Mouse (Mus musculus) olfactory bulb, adult 2 months (tissue): ENCODE data around the gene Gm136. TPM values are rescaled to one million over a fixed set of nuclear protein-coding genes. Genes with fewer than 3 reads are reported as not detected.

Experiments used
- H3K27ac ChIP-seq: fragments of 200-500 bp; 2 replicates; pipeline ENCODE4 v1.5.1; 2012; ENCODE audit warnings: low read depth, low read length; ENCODE audit not compliant: insufficient read depth
- H3K4me1 ChIP-seq: fragments of 200-500 bp; 2 replicates; pipeline ENCODE4 v1.6.1; 2012; ENCODE audit warnings: low read length; ENCODE audit not compliant: control insufficient read depth, insufficient read depth
- H3K4me3 ChIP-seq: fragments of 200-500 bp; 2 replicates; pipeline ENCODE4 v1.5.1; 2012; ENCODE audit warnings: mild to moderate bottlenecking, low read depth, low read length, moderate library complexity; ENCODE audit not compliant: insufficient read depth
- CTCF ChIP-seq: fragments of 200-500 bp; IDR thresholded peaks from 2 replicates; pipeline ENCODE4 v1.5.1; 2012; ENCODE audit warnings: low read depth, mild to moderate bottlenecking, low read length, moderate library complexity; ENCODE audit not compliant: insufficient read depth
- POLR2A ChIP-seq: fragments of 200-500 bp; IDR thresholded peaks from 2 replicates; pipeline ENCODE4 v1.6.1; 2012; ENCODE audit warnings: mild to moderate bottlenecking, low read depth, low read length, moderate library complexity; ENCODE audit not compliant: insufficient read depth
- WGBS: fragments of 180-500 bp; shearing (Covaris S2); methylation state at CpG from one replicate; pipeline ENCODE4 v1.1.7; 2018; 5-methylcytosine and 5-hydroxymethylcytosine counted together
- polyA plus RNA-seq: library from polyadenylated mRNA; stranded (reverse); fragments of >200 nt; gene quantifications from 2 replicates; pipeline ENCODE4 v1.2.4, GENCODE M21; 2012; ENCODE audit warnings: low replicate concordance; ENCODE audit not compliant: missing spikeins, insufficient read depth, insufficient read length

Gm136 gene
- polyA plus RNA-seq, 1 experiment: not detected

GRCm38 (mm10) chr4:34720127-34720895, 35.8 kb downstream of the Gm136 start:
- WGBS: 88% methylated on average over 7 of the region's 7 CpGs
- TF ChIP-seq POLR2A (no peak), CTCF (no peak)
- H3K27ac ChIP-seq: no peak overlapping the region

GRCm38 (mm10) chr4:34719421-34719820, 36.6 kb downstream of the Gm136 start:
- Histone ChIP-seq H3K4me1 (no peaks in the 10 kb centered on the region), H3K27ac (no peak overlapping the region), H3K4me3 (no peak overlapping the region)
- no peak for TF ChIP-seq POLR2A
- no peak for TF ChIP-seq CTCF
- 96% methylated on average over 12 of the region's 12 CpGs for WGBS

More at GRCm38 (mm10) chr4:34720127-34720895, 35.8 kb downstream of the Gm136 start:
- Histone ChIP-seq H3K4me1 (no peaks in the 10 kb centered on the region), H3K4me3 (no peak overlapping the region)

GRCm38 (mm10) chr4:34715062-34715461, 41.0 kb downstream of the Gm136 start:
- Histone ChIP-seq H3K4me1 (no peaks in the 10 kb centered on the region), H3K4me3 (no peak overlapping the region), H3K27ac (no peak overlapping the region)
- WGBS: 98% methylated on average over 1 of the region's 1 CpGs
- no peak for TF ChIP-seq POLR2A
- no peak for TF ChIP-seq CTCF

GRCm38 (mm10) chr4:34708127-34708526, 47.9 kb downstream of the Gm136 start:
- WGBS: 76% methylated on average over 3 of the region's 3 CpGs
- Histone ChIP-seq H3K4me1 (no peaks in the 10 kb centered on the region), H3K4me3 (no peak overlapping the region), H3K27ac (no peak overlapping the region)
- no peak for TF ChIP-seq CTCF
- TF ChIP-seq POLR2A: no peak

- no peaks in the 10 kb centered on the region for H3K4me1 ChIP-seq
- 83% methylated on average over 3 of the region's 3 CpGs for WGBS
- no peak for TF ChIP-seq POLR2A
- TF ChIP-seq CTCF: no peak
- no peak overlapping the region for H3K27ac ChIP-seq
- H3K4me3 ChIP-seq: no peak overlapping the region
Observed at GRCm38 (mm10) chr4:34707248-34707647, 48.8 kb downstream of the Gm136 start.

GRCm38 (mm10) chr4:34703029-34703428, 53.0 kb downstream of the Gm136 start:
- Histone ChIP-seq H3K4me3 (no peak overlapping the region), H3K4me1 (no peaks in the 10 kb centered on the region), H3K27ac (no peak overlapping the region)
- TF ChIP-seq POLR2A: no peak
- no peak for TF ChIP-seq CTCF
- 69% methylated on average over 4 of the region's 4 CpGs for WGBS

- no peak overlapping the region for H3K27ac ChIP-seq
Observed at GRCm38 (mm10) chr4:34702231-34702630, 53.8 kb downstream of the Gm136 start.

GRCm38 (mm10) chr4:34701528-34701927, 54.5 kb downstream of the Gm136 start:
- no peak for TF ChIP-seq CTCF
- no peak overlapping the region for H3K4me3 ChIP-seq
- WGBS: 40% methylated on average over 5 of the region's 5 CpGs
- no peaks in the 10 kb centered on the region for H3K4me1 ChIP-seq
- no peak overlapping the region for H3K27ac ChIP-seq

More at GRCm38 (mm10) chr4:34702231-34702630, 53.8 kb downstream of the Gm136 start:
- WGBS: 98% methylated on average over 11 of the region's 11 CpGs
- TF ChIP-seq CTCF (no peak), POLR2A (no peak)
- Histone ChIP-seq H3K4me3 (no peak overlapping the region), H3K4me1 (no peaks in the 10 kb centered on the region)

Other genes starting within 250 kb of the Gm136 start
- gene Akirin2, start 205.3 kb downstream of the Gm136 start, polyA plus RNA-seq: 334 TPM in 1 of 2 replicates, not detected in the other
- gene Orc3, start 141.3 kb downstream of the Gm136 start, polyA plus RNA-seq: 439 TPM in 1 of 2 replicates, not detected in the other
- gene Rars2, start 141.3 kb downstream of the Gm136 start, polyA plus RNA-seq: not detected in 2 replicates
- not detected in 2 replicates for gene Slc35a1, start 68.8 kb downstream of the Gm136 start, polyA plus RNA-seq
- gene Cfap206, start 26.1 kb downstream of the Gm136 start, polyA plus RNA-seq: not detected in 2 replicates
- not detected in 2 replicates for gene Smim8, start 22.2 kb upstream of the Gm136 start, polyA plus RNA-seq
- gene Zfp292, start 126.7 kb upstream of the Gm136 start, polyA plus RNA-seq: not detected in 2 replicates
- gene Cga, start 137.5 kb upstream of the Gm136 start, polyA plus RNA-seq: not detected in 2 replicates